Comparison of ENCODE assay signal across 17 mouse cellular contexts in the genomic region with DNA sequence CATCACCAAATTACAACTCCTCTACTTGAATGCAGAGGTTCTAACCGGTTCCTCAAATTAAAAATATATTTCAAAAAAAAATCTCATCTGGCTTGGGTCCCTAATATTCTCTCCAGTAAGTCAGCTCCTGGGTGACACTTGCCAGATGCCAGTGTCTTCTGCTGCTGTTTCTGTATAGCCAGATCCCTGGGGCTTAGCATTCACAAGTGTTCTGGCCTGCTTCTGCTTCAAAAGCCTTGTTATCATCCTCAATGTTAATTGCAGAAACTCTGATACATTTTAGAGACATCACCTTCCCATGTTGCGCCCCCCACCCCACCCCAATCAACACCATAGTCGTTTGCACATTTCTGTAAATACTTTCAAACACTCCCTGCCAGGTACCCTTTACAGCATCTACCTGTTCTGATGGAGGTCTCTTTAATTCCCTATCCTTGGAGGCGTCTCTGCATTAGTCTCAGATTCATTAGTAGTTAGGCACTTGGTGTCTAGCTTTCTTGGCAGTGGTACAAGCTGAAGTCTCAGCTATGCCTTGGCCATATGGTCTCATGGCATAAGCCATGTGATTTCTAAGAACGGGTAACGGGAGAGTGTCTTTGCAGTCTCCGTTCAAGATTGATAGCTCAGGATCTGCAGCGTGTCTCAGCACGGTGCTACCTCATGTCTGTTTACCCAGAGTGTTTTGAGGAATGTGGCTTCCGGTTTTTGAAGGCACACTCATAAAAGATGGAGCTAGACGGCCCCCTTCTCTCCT.
A peak's percentile ranks its signal among the peaks of the same experiment; 100 is the strongest.
DNase-seq lines count a peak whose midpoint lies in the region; ATAC-seq and TF ChIP-seq lines count a peak whose summit lies in the region.
"Had no signal": no experiment of that assay in that cellular context is flagged by ENCODE, and none has a peak within 500 bp of the region (broad histone marks: within the 10 kb centered on the region; RNA-seq: fewer than 3 reads in every experiment).

No protein-coding gene starts in this region.

- H3K36me3 ChIP-seq in embryonic facial prominence, embryonic 14.5 days (ENCODE audit: control insufficient read depth, insufficient read depth, low read length), result no peaks in the 10 kb centered on the region
- peaks cover 9% of the 10 kb centered on the region for H3K36me3 ChIP-seq in embryonic facial prominence, embryonic 10.5 days (replicated peaks)
- H3K36me3 ChIP-seq in stomach, embryonic 15.5 days, result no peaks in the 10 kb centered on the region
- no peaks in the 10 kb centered on the region for H3K36me3 ChIP-seq in stomach, postnatal 0 days (ENCODE audit: control insufficient read depth, insufficient read depth, low read length)
- H3K36me3 ChIP-seq: midbrain, embryonic 10.5 days had no signal

- H3K4me1 ChIP-seq in embryonic facial prominence, embryonic 14.5 days (ENCODE audit: control insufficient read depth, insufficient read depth, low read length), result no peaks in the 10 kb centered on the region
- H3K4me1 ChIP-seq in embryonic facial prominence, embryonic 10.5 days, result no peaks in the 10 kb centered on the region
- H3K4me1 ChIP-seq in stomach, embryonic 15.5 days, result 0 out of 2 replicates have a peak, but pooled peaks cover 3% of the 10 kb centered on the region
- no peaks in the 10 kb centered on the region for H3K4me1 ChIP-seq in stomach, postnatal 0 days (replicated peaks; ENCODE audit: control insufficient read depth, insufficient read depth)
- no peaks in the 10 kb centered on the region for H3K4me1 ChIP-seq in lung, adult 2 months (ENCODE audit: control insufficient read depth, insufficient read depth, low read length)
- H3K4me1 ChIP-seq: embryonic facial prominence, embryonic 13.5 days; midbrain, embryonic 10.5 days had no signal

- no peak overlapping the region for H3K9ac ChIP-seq in embryonic facial prominence, embryonic 14.5 days (ENCODE audit: low read depth, low read length)
- no peak overlapping the region for H3K9ac ChIP-seq in stomach, embryonic 15.5 days
- no peak overlapping the region for H3K9ac ChIP-seq in stomach, postnatal 0 days (ENCODE audit: low read length)
- H3K9ac ChIP-seq: embryonic facial prominence, embryonic 13.5 days had no signal

- 69% methylated on average over 11 of the region's 11 CpGs for WGBS in embryonic facial prominence, embryonic 14.5 days
- 86% methylated on average over 11 of the region's 11 CpGs for WGBS in embryonic facial prominence, embryonic 10.5 days
- WGBS in stomach, embryonic 15.5 days, result 42% methylated on average over 11 of the region's 11 CpGs
- WGBS in stomach, postnatal 0 days, result 44% methylated on average over 11 of the region's 11 CpGs
- 72% methylated on average over 11 of the region's 11 CpGs for WGBS in lung, adult 2 months

- TF ChIP-seq POLR2A in lung, adult 2 months (IDR thresholded peaks at IDR 0.05; ENCODE audit: borderline replicate concordance, extremely low read depth, low read depth, low read length), result no peak

- H3K4me2 ChIP-seq in embryonic facial prominence, embryonic 14.5 days (ENCODE audit: low read depth, low read length), result no peak overlapping the region
- no peak overlapping the region for H3K4me2 ChIP-seq in stomach, embryonic 15.5 days
- H3K4me2 ChIP-seq in stomach, postnatal 0 days (replicated peaks; ENCODE audit: low read depth), result no peak overlapping the region
- H3K4me2 ChIP-seq: embryonic facial prominence, embryonic 13.5 days; liver, embryonic 11.5 days had no signal

- no peaks in the 10 kb centered on the region for H3K27me3 ChIP-seq in embryonic facial prominence, embryonic 14.5 days (replicated peaks; ENCODE audit: control insufficient read depth, insufficient read depth, low read length)
- no peaks in the 10 kb centered on the region for H3K27me3 ChIP-seq in embryonic facial prominence, embryonic 10.5 days (replicated peaks; ENCODE audit: low read depth, poor library complexity, severe bottlenecking)
- H3K27me3 ChIP-seq in stomach, embryonic 15.5 days (replicated peaks), result no peaks in the 10 kb centered on the region
- no peaks in the 10 kb centered on the region for H3K27me3 ChIP-seq in stomach, postnatal 0 days (ENCODE audit: control insufficient read depth, insufficient read depth, low read length)
- H3K27me3 ChIP-seq: embryonic facial prominence, embryonic 13.5 days had no signal

- peak; percentile 23 for DNase-seq in embryonic facial prominence, embryonic 14.5 days (ENCODE audit: low spot score)
- DNase-seq in embryonic facial prominence, embryonic 10.5 days (ENCODE audit: low spot score), result no peak
- DNase-seq in layer of hippocampus, adult 18-20 months (ENCODE audit: low spot score in 2 of 2), result peak; percentile 34 to 64
- DNase-seq in layer of hippocampus, postnatal 25 days (ENCODE audit: extremely low spot score in 1 of 2, low spot score in 1 of 2), result no peak
- no peak for DNase-seq in stomach, postnatal 0 days (ENCODE audit: low spot score)
- peak; percentile 36 for DNase-seq in mesoderm, embryonic 11.5 days (ENCODE audit: low read depth, low spot score)
- DNase-seq in lung, adult 2 months, result no peak
- DNase-seq: adrenal gland, adult 2 months; B cell, adult 2 months; lung, postnatal 10 days; right cerebral cortex, postnatal 25 days had no signal

- no peak for ATAC-seq in embryonic facial prominence, embryonic 14.5 days (ENCODE audit: low read depth)
- peak; percentile 47; the same call in 1 of the 2 replicates for ATAC-seq in stomach, embryonic 15.5 days (ENCODE audit: insufficient read depth, low FRiP score, low read depth)
- no peak for ATAC-seq in stomach, postnatal 0 days (ENCODE audit: low FRiP score, low TSS enrichment)

- H3K4me3 ChIP-seq in embryonic facial prominence, embryonic 14.5 days (ENCODE audit: low read depth, low read length), result no peak overlapping the region
- H3K4me3 ChIP-seq in embryonic facial prominence, embryonic 10.5 days, result no peak overlapping the region
- no peak overlapping the region for H3K4me3 ChIP-seq in stomach, embryonic 15.5 days (replicated peaks)
- no peak overlapping the region for H3K4me3 ChIP-seq in stomach, postnatal 0 days (ENCODE audit: low read depth, low read length)
- H3K4me3 ChIP-seq in lung, adult 2 months (replicated peaks; ENCODE audit: extremely low read depth, low read depth, low read length), result no peak overlapping the region
- H3K4me3 ChIP-seq: embryonic facial prominence, embryonic 13.5 days; left cerebral cortex, adult 2 months; midbrain, embryonic 10.5 days; myocyte had no signal

- TF ChIP-seq EP300 in stomach, postnatal 0 days (optimal IDR thresholded peaks at IDR 0.05), result no peak

- H3K27ac ChIP-seq in embryonic facial prominence, embryonic 14.5 days (replicated peaks; ENCODE audit: low read depth, low read length), result no peak overlapping the region
- H3K27ac ChIP-seq in embryonic facial prominence, embryonic 10.5 days (replicated peaks), result no peak overlapping the region
- no peak overlapping the region for H3K27ac ChIP-seq in stomach, embryonic 15.5 days
- no peak overlapping the region for H3K27ac ChIP-seq in stomach, postnatal 0 days (replicated peaks)
- H3K27ac ChIP-seq: embryonic facial prominence, embryonic 13.5 days; left cerebral cortex, adult 2 months; midbrain, embryonic 10.5 days had no signal

- peaks cover 8% of the 10 kb centered on the region for H3K9me3 ChIP-seq in embryonic facial prominence, embryonic 14.5 days (ENCODE audit: control insufficient read depth, low read length)
- no peaks in the 10 kb centered on the region for H3K9me3 ChIP-seq in embryonic facial prominence, embryonic 10.5 days
- no peaks in the 10 kb centered on the region for H3K9me3 ChIP-seq in stomach, embryonic 15.5 days
- H3K9me3 ChIP-seq in stomach, postnatal 0 days (ENCODE audit: control insufficient read depth, low read length), result no peaks in the 10 kb centered on the region

- no peak for TF ChIP-seq CTCF in stomach, postnatal 0 days (IDR thresholded peaks at IDR 0.05; ENCODE audit: low read depth)
- TF ChIP-seq CTCF in lung, adult 2 months (IDR thresholded peaks at IDR 0.05; ENCODE audit: insufficient read depth, low read length), result no peak

Comparison
In these comparisons a context has a peak if more than half of its experiments do, and no peak if none do; other contexts are left out.
1. DNase-seq: peak in embryonic facial prominence, embryonic 14.5 days (single experiment), layer of hippocampus, adult 18-20 months (2 of 2) and mesoderm, embryonic 11.5 days (single experiment); none in embryonic facial prominence, embryonic 10.5 days (single experiment), layer of hippocampus, postnatal 25 days (0 of 2), stomach, postnatal 0 days (single experiment) and lung, adult 2 months (single experiment).